19 mouse cellular contexts compared by ENCODE assay signal in genomic region chr19:11766413-11766812, GRCm38 (mm10). TPM values are rescaled to one million over a fixed set of nuclear protein-coding genes. Genes with fewer than 3 reads are reported as not detected.
DNase-seq lines count a peak whose midpoint lies in the region; ATAC-seq and TF ChIP-seq lines count a peak whose summit lies in the region.
"Had no signal": no experiment of that assay in that cellular context is flagged by ENCODE, and none has a peak within 500 bp of the region (broad histone marks: within the 10 kb centered on the region; RNA-seq: fewer than 3 reads in every experiment).

No protein-coding gene starts in this region.

- 0% methylated on average over 4 of the region's 4 CpGs for WGBS in macrophage (ENCODE audit: missing documents)
- 64% methylated on average over 4 of the region's 4 CpGs for WGBS in kidney, embryonic 16.5 days

- H3K4me3 ChIP-seq in bone marrow macrophage, adult 2 months (ENCODE audit: insufficient read depth, low read length): no peak overlapping the region
- H3K4me3 ChIP-seq in macrophage (ENCODE audit: inconsistent target): no peak overlapping the region
- no peak overlapping the region for H3K4me3 ChIP-seq in gastrocnemius, adult 2 months
- H3K4me3 ChIP-seq in kidney, embryonic 16.5 days (ENCODE audit: low read length): no peak overlapping the region
- H3K4me3 ChIP-seq: limb, embryonic 13.5 days; neural tube, embryonic 12.5 days had no signal

- H3K36me3 ChIP-seq in macrophage (ENCODE audit: inconsistent target): no peaks in the 10 kb centered on the region
- H3K36me3 ChIP-seq in splenic B cell, adult 2 months (ENCODE audit: control insufficient read depth, insufficient read depth, low read length, poor library complexity, severe bottlenecking): no peaks in the 10 kb centered on the region
- no peaks in the 10 kb centered on the region for H3K36me3 ChIP-seq in kidney, embryonic 16.5 days (ENCODE audit: insufficient read depth, low read length)
- H3K36me3 ChIP-seq: limb, embryonic 13.5 days; neural tube, embryonic 12.5 days had no signal

- intact Hi-C loops in gastrocnemius, adult 2 months (cut with DNase I): no loop called here

- no peaks in the 10 kb centered on the region for H3K9me3 ChIP-seq in kidney, embryonic 16.5 days (ENCODE audit: low read length)
- H3K9me3 ChIP-seq: limb, embryonic 13.5 days; neural tube, embryonic 12.5 days had no signal

- no peak for TF ChIP-seq POLR2A in bone marrow macrophage, adult 2 months (IDR thresholded peaks at IDR 0.05; ENCODE audit: borderline replicate concordance, low read depth, low read length)

- no peak for TF ChIP-seq CTCF in bone marrow macrophage, adult 2 months (IDR thresholded peaks at IDR 0.05; ENCODE audit: low read depth, low read length)
- no peak for TF ChIP-seq CTCF in gastrocnemius, adult 2 months (IDR thresholded peaks at IDR 0.05)

- DNase-seq in lung, postnatal 25 days (ENCODE audit: low spot score): peak; percentile 24
- DNase-seq in lung, postnatal 10 days: no peak
- DNase-seq in splenic B cell, adult 2 months (ENCODE audit: low read depth, low spot score): peak; percentile 71
- DNase-seq in gastrocnemius, adult 2 months: no peak
- DNase-seq: adrenal gland, postnatal 14 days; cerebellum, postnatal 10 days; kidney, adult 8-10 months; lung, postnatal 4 days had no signal

- no peaks in the 10 kb centered on the region for H3K27me3 ChIP-seq in splenic B cell, adult 2 months (ENCODE audit: control insufficient read depth, insufficient read depth, low read length, poor library complexity, severe bottlenecking)
- peaks cover 4% of the 10 kb centered on the region; the same call in 1 of the 2 replicates for H3K27me3 ChIP-seq in kidney, embryonic 16.5 days (ENCODE audit: insufficient read depth, low read length)
- H3K27me3 ChIP-seq: limb, embryonic 13.5 days; neural tube, embryonic 12.5 days had no signal

- H3K79me2 ChIP-seq in macrophage (ENCODE audit: inconsistent target): no peaks in the 10 kb centered on the region

- no peak overlapping the region for H3K9ac ChIP-seq in kidney, embryonic 16.5 days (replicated peaks; ENCODE audit: low read length)
- H3K9ac ChIP-seq: limb, embryonic 13.5 days; neural tube, embryonic 12.5 days had no signal

- H3K27ac ChIP-seq in bone marrow macrophage, adult 2 months (ENCODE audit: insufficient read depth, low read depth, low read length): peak overlapping the region; percentile 94
- H3K27ac ChIP-seq in macrophage: peak overlapping the region; percentile 91
- no peak overlapping the region; the same call in 1 of the 2 replicates for H3K27ac ChIP-seq in gastrocnemius, adult 2 months
- no peak overlapping the region for H3K27ac ChIP-seq in kidney, embryonic 16.5 days (ENCODE audit: low read length)
- H3K27ac ChIP-seq: hindbrain, postnatal 0 days; limb, embryonic 13.5 days; neural tube, embryonic 12.5 days had no signal

- H3K4me2 ChIP-seq in kidney, embryonic 16.5 days (replicated peaks; ENCODE audit: low read depth, low read length): no peak overlapping the region
- H3K4me2 ChIP-seq: limb, embryonic 13.5 days; neural tube, embryonic 12.5 days had no signal

- no peak for ATAC-seq in kidney, embryonic 16.5 days (ENCODE audit: low FRiP score, low TSS enrichment)
- ATAC-seq: forebrain, embryonic 14.5 days; hindbrain, postnatal 0 days; midbrain, embryonic 16.5 days had no signal

- H3K4me1 ChIP-seq in bone marrow macrophage, adult 2 months (ENCODE audit: control insufficient read depth, insufficient read depth, low read length): peaks cover 22% of the 10 kb centered on the region
- peaks cover 8% of the 10 kb centered on the region for H3K4me1 ChIP-seq in kidney, embryonic 16.5 days (ENCODE audit: insufficient read depth, low read length)

RNA-seq across cellular contexts. Expression of gene Mrpl16, which starts 3.8 kb away (rescaled TPM):
- polyA plus RNA-seq in bone marrow macrophage, adult 2 months (2012; ENCODE audit: insufficient read depth, insufficient read length, missing spikeins): 19.2 and 20.8 TPM in 2 replicates
- total RNA-seq in macrophage (2018; cell fraction: chromatin; rRNA removed): 10 to 100 TPM in 8 of 26 experiments, 1 to 10 TPM in 18; 2.5 to 12.3 (median 7.2) TPM
- total RNA-seq in macrophage (2018; cell fraction: cytosol; rRNA removed): 10 to 100 TPM; 18.7 to 33.6 (median 26.1) TPM
- total RNA-seq in macrophage (2018; cell fraction: nucleus; rRNA removed): 10 to 100 TPM in 13 of 26 experiments, 1 to 10 TPM in 13; 2.3 to 13.7 (median 9.9) TPM
- polyA plus RNA-seq in macrophage (2018): 27.2 to 40.6 TPM (median 35.2 TPM) in 3 replicates
- 10 to 100 TPM; 51.6 to 69.4 TPM for total RNA-seq in gastrocnemius, adult 2 months (2021)
- 49.2 and 54.4 TPM in 2 replicates for polyA plus RNA-seq in kidney, embryonic 16.5 days (2015; fragmentation: Nextera tagmentation; extraction: Ambion mirVana)

RNA-seq across cellular contexts. Expression of gene Gif, which starts 19.1 kb away (rescaled TPM):
- polyA plus RNA-seq in bone marrow macrophage, adult 2 months (2012; ENCODE audit: insufficient read depth, insufficient read length, missing spikeins): not detected in 2 replicates
- not detected for total RNA-seq in macrophage (2018; cell fraction: chromatin; rRNA removed)
- not detected for total RNA-seq in macrophage (2018; cell fraction: cytosol; rRNA removed)
- not detected for total RNA-seq in macrophage (2018; cell fraction: nucleus; rRNA removed)
- not detected in 3 replicates for polyA plus RNA-seq in macrophage (2018)
- total RNA-seq in gastrocnemius, adult 2 months (2021): not detected
- not detected in 2 replicates for polyA plus RNA-seq in kidney, embryonic 16.5 days (2015; fragmentation: Nextera tagmentation; extraction: Ambion mirVana)
- total RNA-seq: adrenal gland, postnatal 14 days; heart, adult 8-10 months; heart, postnatal 25 days; hindbrain, postnatal 0 days; left cerebral cortex, adult 8-10 months had no signal
- polyA plus RNA-seq: forebrain, embryonic 14.5 days; hindbrain, postnatal 0 days; limb, embryonic 13.5 days; midbrain, embryonic 16.5 days; neural tube, embryonic 12.5 days had no signal

RNA-seq across cellular contexts. Expression of gene Stx3, which starts 52.8 kb away (rescaled TPM):
- 23.1 and 28.0 TPM in 2 replicates for polyA plus RNA-seq in bone marrow macrophage, adult 2 months (2012; ENCODE audit: insufficient read depth, insufficient read length, missing spikeins)
- 100 to 1,000 TPM in 23 of 26 experiments, 10 to 100 TPM in 3; 86.0 to 358 (median 130) TPM for total RNA-seq in macrophage (2018; cell fraction: chromatin; rRNA removed)
- 10 to 100 TPM; 16.8 to 73.0 (median 26.4) TPM for total RNA-seq in macrophage (2018; cell fraction: cytosol; rRNA removed)
- 100 to 1,000 TPM in 8 of 26 experiments, 10 to 100 TPM in 18; 41.8 to 219 (median 90.9) TPM for total RNA-seq in macrophage (2018; cell fraction: nucleus; rRNA removed)
- polyA plus RNA-seq in macrophage (2018): 18.7 to 25.4 TPM (median 20.5 TPM) in 3 replicates
- 1 to 10 TPM; 1.7 to 2.6 TPM for total RNA-seq in gastrocnemius, adult 2 months (2021)
- polyA plus RNA-seq in kidney, embryonic 16.5 days (2015; fragmentation: Nextera tagmentation; extraction: Ambion mirVana): 25.5 and 26.5 TPM in 2 replicates

Comparison
In these comparisons a context has a peak if more than half of its experiments do, and no peak if none do; other contexts are left out.
1. DNase-seq: peak in lung, postnatal 25 days (single experiment) and splenic B cell, adult 2 months (single experiment); none in lung, postnatal 10 days (single experiment) and gastrocnemius, adult 2 months (single experiment).
2. H3K27ac ChIP-seq: peak in bone marrow macrophage, adult 2 months (single experiment) and macrophage (single experiment); none in gastrocnemius, adult 2 months (single experiment) and kidney, embryonic 16.5 days (single experiment).